Mouse (Mus musculus): ENCODE measurements around the gene Adgrd1. TPM values are rescaled to one million over a fixed set of nuclear protein-coding genes. Genes with fewer than 3 reads are reported as not detected.
A peak's percentile ranks its signal among the peaks of the same experiment; 100 is the strongest.
"Not testable (repeated sequence)": the region's sequence is repeated elsewhere in the genome, so short reads cannot be mapped to it uniquely, and the experiment has no call there.

Gene Adgrd1
- polyA plus RNA-seq, 1 experiment = 3.1 TPM

DNA sequence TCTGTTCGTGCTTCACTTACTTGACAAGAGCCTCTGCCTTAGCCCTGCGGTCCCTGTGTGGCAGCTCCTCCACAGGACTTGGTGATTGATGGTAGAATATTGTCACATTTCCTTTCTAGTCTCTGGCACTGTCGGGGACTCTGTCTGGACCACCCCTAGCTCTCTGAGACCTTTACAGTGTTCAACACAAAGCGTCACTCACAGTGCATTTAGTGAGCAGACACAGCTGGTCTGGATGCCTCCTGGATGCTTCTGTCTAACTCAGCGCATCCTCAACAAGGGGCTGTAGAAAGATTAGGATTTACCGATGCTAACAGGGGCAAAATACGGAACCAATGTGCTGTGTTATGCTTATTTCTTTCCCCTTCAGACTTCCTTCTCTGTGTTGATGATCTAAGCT lies 22.0 kb downstream of the Adgrd1 start:
- Histone ChIP-seq H3K4me1 (ENCODE audit: control insufficient read depth, insufficient read depth, low read length) (peaks cover 9% of the 10 kb centered on the region), H3K27ac (ENCODE audit: insufficient read depth, low read length) (peak overlapping the region; percentile 75; the same call in 1 of the 2 replicates), H3K4me3 (ENCODE audit: insufficient read depth, low read length) (no peak overlapping the region)
- TF ChIP-seq CTCF (IDR thresholded peaks at IDR 0.05; ENCODE audit: extremely low read depth, insufficient read depth, low read length) (no peak), POLR2A (IDR thresholded peaks at IDR 0.05; ENCODE audit: extremely low read depth, insufficient read depth, low read length) (no peak)

DNA sequence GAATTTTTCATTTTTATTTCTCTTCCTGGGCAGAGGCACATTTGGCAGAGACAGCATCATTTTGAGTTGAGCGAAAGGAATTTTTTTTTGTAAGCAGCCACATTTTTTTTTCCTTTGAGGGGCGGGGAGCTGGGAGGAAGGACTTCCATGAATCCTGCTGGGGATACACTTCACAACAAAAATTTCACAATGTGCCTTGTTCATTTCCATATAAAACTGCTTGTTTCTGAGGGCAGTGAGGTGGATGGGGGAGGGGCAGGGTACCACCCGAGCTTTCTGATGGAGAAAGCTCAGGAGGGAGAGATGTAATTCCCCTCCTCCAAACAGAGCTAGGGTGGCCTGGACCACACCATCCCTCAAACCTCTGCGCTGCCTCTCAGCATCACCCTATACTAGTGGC lies 22.6 kb downstream of the Adgrd1 start:
- Histone ChIP-seq H3K4me3 (ENCODE audit: insufficient read depth, low read length) (no peak overlapping the region), H3K27ac (ENCODE audit: insufficient read depth, low read length) (peak overlapping the region; percentile 75; the same call in 1 of the 2 replicates), H3K4me1 (ENCODE audit: control insufficient read depth, insufficient read depth, low read length) (peaks cover 10% of the 10 kb centered on the region)
- TF ChIP-seq CTCF (IDR thresholded peaks at IDR 0.05; ENCODE audit: extremely low read depth, insufficient read depth, low read length) (no peak), POLR2A (IDR thresholded peaks at IDR 0.05; ENCODE audit: extremely low read depth, insufficient read depth, low read length) (no peak)

DNA sequence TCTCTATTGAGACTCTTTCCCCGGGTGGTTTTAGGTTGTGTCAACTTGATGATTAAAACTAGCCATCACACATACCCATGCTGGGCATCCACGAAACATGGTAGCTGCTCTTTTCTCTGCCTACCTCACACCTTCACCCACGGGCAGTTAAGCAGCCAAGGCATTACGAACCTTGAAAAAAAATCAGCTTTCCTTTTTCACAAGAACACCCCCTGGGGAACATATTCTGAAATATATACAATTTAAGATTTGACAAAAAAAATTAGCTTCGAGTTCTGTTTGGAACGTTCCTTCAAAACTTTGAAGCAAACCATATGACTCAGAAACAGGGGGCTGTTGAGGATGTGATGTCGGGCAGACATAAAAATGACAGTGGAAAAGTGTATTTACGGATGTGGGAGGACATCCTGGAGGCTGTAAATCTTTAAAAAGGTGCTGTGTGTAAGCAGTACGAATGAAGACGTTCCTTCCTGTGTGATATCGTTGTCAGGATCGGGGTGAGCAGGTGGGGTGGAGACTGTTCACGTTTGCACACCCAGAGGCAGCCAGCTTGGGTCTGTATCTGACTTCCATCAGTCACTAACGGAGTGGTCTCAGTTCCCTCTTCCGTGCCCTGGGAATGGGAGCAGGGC lies 25.2 kb downstream of the Adgrd1 start:
- Histone ChIP-seq H3K4me1 (ENCODE audit: control insufficient read depth, insufficient read depth, low read length) (peaks cover 12% of the 10 kb centered on the region), H3K27ac (ENCODE audit: insufficient read depth, low read length) (0 out of 2 replicates have a peak overlapping the region, but pooled peaks have one; percentile 32), H3K4me3 (ENCODE audit: insufficient read depth, low read length) (no peak overlapping the region)
- TF ChIP-seq POLR2A (IDR thresholded peaks at IDR 0.05; ENCODE audit: extremely low read depth, insufficient read depth, low read length) (no peak), CTCF (IDR thresholded peaks at IDR 0.05; ENCODE audit: extremely low read depth, insufficient read depth, low read length) (no peak)

DNA sequence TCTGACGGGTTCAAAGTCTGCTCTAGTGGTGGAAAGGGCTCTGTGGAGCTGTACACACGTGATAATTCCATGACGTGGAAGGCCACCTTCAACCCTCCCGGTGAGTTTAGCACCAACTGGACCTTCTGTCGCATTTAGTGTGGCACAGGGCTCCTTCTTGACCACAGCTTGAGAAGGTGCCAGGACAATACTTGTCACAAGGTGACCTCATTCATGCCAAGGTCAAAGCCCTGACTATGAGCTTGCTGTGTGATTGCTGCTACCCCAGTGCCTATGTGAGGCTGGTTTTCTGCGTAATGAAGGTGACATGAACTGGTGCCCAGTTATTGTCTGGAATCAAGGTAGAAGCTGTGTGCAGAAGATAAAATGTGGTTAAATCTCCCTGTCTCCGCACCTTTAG lies 25.9 kb downstream of the Adgrd1 start:
- 0 out of 2 replicates have a peak overlapping the region, but pooled peaks have one; percentile 32 for H3K27ac ChIP-seq (ENCODE audit: insufficient read depth, low read length)
- peaks cover 12% of the 10 kb centered on the region for H3K4me1 ChIP-seq (ENCODE audit: control insufficient read depth, insufficient read depth, low read length)
- TF ChIP-seq CTCF (IDR thresholded peaks at IDR 0.05; ENCODE audit: extremely low read depth, insufficient read depth, low read length) (no peak), POLR2A (IDR thresholded peaks at IDR 0.05; ENCODE audit: extremely low read depth, insufficient read depth, low read length) (no peak)
- no peak overlapping the region for H3K4me3 ChIP-seq (ENCODE audit: insufficient read depth, low read length)

GRCm38 (mm10) chr5:129124070-129124828 lies 27.7 kb downstream of the Adgrd1 start:
- Histone ChIP-seq H3K4me1 (ENCODE audit: control insufficient read depth, insufficient read depth, low read length) (peaks cover 9% of the 10 kb centered on the region), H3K27ac (ENCODE audit: insufficient read depth, low read length) (no peak overlapping the region), H3K4me3 (ENCODE audit: insufficient read depth, low read length) (no peak overlapping the region)
- TF ChIP-seq CTCF (IDR thresholded peaks at IDR 0.05; ENCODE audit: extremely low read depth, insufficient read depth, low read length) (no peak), POLR2A (IDR thresholded peaks at IDR 0.05; ENCODE audit: extremely low read depth, insufficient read depth, low read length) (no peak)

DNA sequence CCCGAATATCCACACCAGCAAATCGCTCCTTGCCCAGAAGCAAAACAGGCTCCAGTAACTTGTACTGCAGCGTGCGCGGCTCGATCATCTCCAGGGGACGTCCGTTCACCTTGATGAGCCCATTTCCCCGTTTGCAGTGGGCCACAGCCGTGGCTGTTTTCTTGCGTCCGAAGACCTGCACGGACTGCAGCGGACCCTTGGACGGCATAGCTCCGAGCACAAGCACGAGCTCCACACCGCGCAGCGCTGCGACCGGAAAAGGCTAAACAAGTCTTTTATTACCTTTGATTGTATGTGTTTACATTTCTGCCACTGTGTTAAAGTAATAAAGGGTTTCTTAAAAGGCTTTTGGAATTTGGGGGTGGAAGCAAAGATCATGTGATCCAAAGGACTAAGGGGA lies 31.8 kb downstream of the Adgrd1 start:
- H3K4me3 ChIP-seq (ENCODE audit: insufficient read depth, low read length); H3K4me1 ChIP-seq (ENCODE audit: control insufficient read depth, insufficient read depth, low read length); H3K27ac ChIP-seq (ENCODE audit: insufficient read depth, low read length): not testable (repeated sequence)

GRCm38 (mm10) chr5:129130301-129130700 lies 33.8 kb downstream of the Adgrd1 start:
- no peak for TF ChIP-seq CTCF (IDR thresholded peaks at IDR 0.05; ENCODE audit: extremely low read depth, insufficient read depth, low read length)
- no peak for TF ChIP-seq POLR2A (IDR thresholded peaks at IDR 0.05; ENCODE audit: extremely low read depth, insufficient read depth, low read length)
- H3K4me3 ChIP-seq (ENCODE audit: insufficient read depth, low read length) = no peak overlapping the region

GRCm38 (mm10) chr5:129137405-129137804 lies 40.9 kb downstream of the Adgrd1 start:
- H3K4me3 ChIP-seq (ENCODE audit: insufficient read depth, low read length) = no peak overlapping the region
- no peak for TF ChIP-seq POLR2A (IDR thresholded peaks at IDR 0.05; ENCODE audit: extremely low read depth, insufficient read depth, low read length)
- no peak for TF ChIP-seq CTCF (IDR thresholded peaks at IDR 0.05; ENCODE audit: extremely low read depth, insufficient read depth, low read length)
- peak overlapping the region; percentile 80 for H3K27ac ChIP-seq (ENCODE audit: insufficient read depth, low read length)
- peaks cover 12% of the 10 kb centered on the region for H3K4me1 ChIP-seq (ENCODE audit: control insufficient read depth, insufficient read depth, low read length)

More at GRCm38 (mm10) chr5:129130301-129130700, 33.8 kb downstream of the Adgrd1 start:
- Histone ChIP-seq H3K4me1 (ENCODE audit: control insufficient read depth, insufficient read depth, low read length) (no peaks in the 10 kb centered on the region; the same call in 1 of the 2 replicates), H3K27ac (ENCODE audit: insufficient read depth, low read length) (no peak overlapping the region)

GRCm38 (mm10) chr5:129138576-129138975 lies 42.0 kb downstream of the Adgrd1 start:
- H3K27ac ChIP-seq (ENCODE audit: insufficient read depth, low read length) = peak overlapping the region; percentile 36
- peaks cover 12% of the 10 kb centered on the region for H3K4me1 ChIP-seq (ENCODE audit: control insufficient read depth, insufficient read depth, low read length)
- TF ChIP-seq POLR2A (IDR thresholded peaks at IDR 0.05; ENCODE audit: extremely low read depth, insufficient read depth, low read length) (no peak), CTCF (IDR thresholded peaks at IDR 0.05; ENCODE audit: extremely low read depth, insufficient read depth, low read length) (no peak)
- no peak overlapping the region for H3K4me3 ChIP-seq (ENCODE audit: insufficient read depth, low read length)

DNA sequence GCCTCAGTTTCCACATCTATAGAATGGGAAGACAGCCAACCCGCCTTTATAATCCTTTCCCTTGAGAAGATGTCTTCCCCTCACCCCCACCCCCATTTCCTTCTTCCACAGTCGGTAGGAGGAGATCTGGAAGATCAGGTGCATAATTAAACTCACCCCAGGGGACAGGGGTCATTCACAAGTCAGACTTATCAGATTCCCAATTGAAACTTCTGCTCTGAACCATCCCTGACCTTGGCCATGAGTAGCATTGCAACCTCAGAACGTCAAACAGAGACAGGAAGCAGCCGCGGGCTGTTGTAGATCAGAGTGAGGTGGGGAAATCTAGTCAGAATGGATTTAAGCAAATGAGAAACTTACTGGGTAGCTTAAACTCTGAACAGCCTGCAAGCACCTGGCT lies 46.3 kb downstream of the Adgrd1 start:
- TF ChIP-seq CTCF (IDR thresholded peaks at IDR 0.05; ENCODE audit: extremely low read depth, insufficient read depth, low read length) = no peak
- no peak for TF ChIP-seq POLR2A (IDR thresholded peaks at IDR 0.05; ENCODE audit: extremely low read depth, insufficient read depth, low read length)
- no peak overlapping the region for H3K4me3 ChIP-seq (ENCODE audit: insufficient read depth, low read length)
- no peak overlapping the region for H3K27ac ChIP-seq (ENCODE audit: insufficient read depth, low read length)
- H3K4me1 ChIP-seq (ENCODE audit: control insufficient read depth, insufficient read depth, low read length) = peaks cover 10% of the 10 kb centered on the region
